Mouse (Mus musculus) adrenal gland, postnatal 4 days (tissue): ENCODE data around the gene Cdkal1. TPM values are rescaled to one million over a fixed set of nuclear protein-coding genes. Genes with fewer than 3 reads are reported as not detected.

ENCODE experiments used
- DNase-seq, 2 experiments: peaks; one replicate each; pipeline ENCODE4 v3.0.0; 2021 to 2022; ENCODE audit warnings: low spot score in 2 of 2, mixed read lengths in 2 of 2
- total RNA-seq, 2 experiments: library from RNA; stranded (reverse); gene quantifications; 2 replicates each; pipeline ENCODE4 v1.2.3; 2021

Cdkal1 gene
- total RNA-seq, 2 experiments from 2014 or later, result 31.9 to 34.3 TPM

DNA sequence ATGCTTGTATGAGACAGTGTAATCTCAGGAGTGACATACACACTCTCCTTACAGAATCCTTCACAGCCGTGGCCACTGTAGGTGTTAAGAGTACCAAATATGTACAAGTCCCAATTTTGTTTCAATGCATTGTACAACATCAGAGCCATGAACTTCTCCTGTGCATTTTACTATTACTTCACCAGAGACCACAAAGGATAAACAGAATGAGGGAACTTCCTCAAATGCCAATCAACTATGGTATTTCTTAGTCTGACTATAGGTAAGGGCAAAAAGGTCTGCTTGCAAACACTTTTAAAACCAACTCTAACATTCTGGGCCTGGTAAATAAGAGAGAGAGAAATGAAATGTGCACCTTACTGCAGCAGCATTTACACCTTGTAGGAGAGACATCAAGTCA lies 87.4 kb downstream of the Cdkal1 start:
- no peak for DNase-seq

- DNase-seq, result no peak
Observed at GRCm38 (mm10) chr13:29767587-29767986, 87.9 kb downstream of the Cdkal1 start.

DNA sequence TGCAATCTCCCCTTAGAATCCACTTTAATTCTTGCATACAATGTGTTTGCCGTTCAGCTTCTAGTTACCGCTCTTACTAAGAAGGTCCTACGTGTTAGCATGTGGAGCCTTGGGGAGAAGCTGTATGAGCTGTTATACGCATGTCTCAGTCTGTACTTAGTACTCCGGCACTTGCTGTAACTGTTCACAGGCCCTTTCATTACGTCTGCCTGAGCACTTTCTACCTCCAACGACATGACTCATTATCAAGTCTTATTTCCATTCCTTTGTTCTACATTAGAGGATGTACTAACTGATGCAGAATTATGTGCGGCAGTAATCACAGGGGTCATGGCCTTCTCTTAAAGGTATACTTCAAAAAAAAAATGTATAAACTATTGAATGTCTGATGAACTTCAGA lies 89.1 kb downstream of the Cdkal1 start:
- DNase-seq, result no peak

GRCm38 (mm10) chr13:29765296-29765695 lies 90.2 kb downstream of the Cdkal1 start:
- no peak for DNase-seq

DNA sequence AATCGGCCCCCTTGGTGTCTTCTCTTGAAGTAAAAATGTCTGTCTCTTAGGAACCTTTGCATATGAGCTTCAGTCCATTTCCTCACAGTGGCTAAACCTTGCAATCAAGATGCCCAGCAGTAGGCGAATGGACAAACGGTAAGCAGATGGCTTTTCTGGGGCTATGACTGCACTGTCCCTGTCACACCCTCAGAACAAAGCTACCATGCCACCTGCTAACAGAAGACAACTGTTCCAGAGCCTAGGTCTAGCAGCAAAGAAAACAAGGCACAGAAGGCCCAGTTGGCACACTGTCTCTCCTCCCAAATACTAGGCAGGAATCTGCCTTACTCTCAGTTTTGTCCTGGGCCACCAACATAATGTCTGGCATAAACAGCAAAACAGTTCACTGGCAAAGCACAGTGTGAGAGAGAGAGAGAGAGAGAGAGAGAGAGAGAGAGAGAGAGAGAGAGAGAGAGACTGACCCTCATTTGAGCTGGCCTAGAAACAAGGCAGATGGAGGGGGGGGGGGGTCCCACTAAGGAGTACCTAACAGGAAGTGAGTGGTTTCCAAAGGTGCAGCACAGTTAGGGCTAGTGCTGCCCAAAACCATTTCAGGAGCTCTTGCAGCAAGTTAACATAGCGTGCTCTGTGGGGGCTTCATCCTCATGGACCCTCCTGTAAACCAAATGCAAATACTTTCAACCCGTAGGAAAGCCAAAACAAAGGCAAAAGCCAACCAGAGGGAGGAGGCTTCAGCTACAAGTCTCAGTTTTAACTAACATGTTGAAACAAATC lies 95.6 kb downstream of the Cdkal1 start:
- DNase-seq, result no peak

- no peak for DNase-seq
Observed at GRCm38 (mm10) chr13:29756052-29756451, 99.4 kb downstream of the Cdkal1 start.

DNA sequence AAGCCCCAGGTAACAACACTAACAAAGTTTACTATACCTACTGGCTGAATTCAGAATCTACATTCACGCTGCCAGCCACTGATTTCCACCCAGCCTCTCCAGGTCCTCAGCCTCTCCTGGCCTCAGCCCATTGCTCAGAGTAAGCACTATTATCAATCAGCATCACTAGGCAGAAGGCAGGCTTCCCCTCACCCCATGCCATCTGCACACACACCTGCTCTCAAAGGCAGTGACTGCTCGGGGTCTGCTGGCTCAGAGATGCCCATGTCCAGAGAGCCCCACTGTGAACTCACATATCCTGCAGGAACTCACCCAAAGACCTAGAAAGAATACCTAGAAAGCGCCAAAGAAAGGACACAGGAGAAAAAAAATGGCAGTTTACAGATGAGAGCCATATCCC lies 102.2 kb downstream of the Cdkal1 start:
- DNase-seq, result no peak

GRCm38 (mm10) chr13:29752061-29752460 lies 103.4 kb downstream of the Cdkal1 start:
- no peak for DNase-seq

GRCm38 (mm10) chr13:29751201-29751600 lies 104.3 kb downstream of the Cdkal1 start:
- DNase-seq, result no peak

GRCm38 (mm10) chr13:29747347-29747647 lies 108.2 kb downstream of the Cdkal1 start:
- no peak for DNase-seq

GRCm38 (mm10) chr13:29746501-29747346 lies 108.8 kb downstream of the Cdkal1 start:
- no peak for DNase-seq

DNA sequence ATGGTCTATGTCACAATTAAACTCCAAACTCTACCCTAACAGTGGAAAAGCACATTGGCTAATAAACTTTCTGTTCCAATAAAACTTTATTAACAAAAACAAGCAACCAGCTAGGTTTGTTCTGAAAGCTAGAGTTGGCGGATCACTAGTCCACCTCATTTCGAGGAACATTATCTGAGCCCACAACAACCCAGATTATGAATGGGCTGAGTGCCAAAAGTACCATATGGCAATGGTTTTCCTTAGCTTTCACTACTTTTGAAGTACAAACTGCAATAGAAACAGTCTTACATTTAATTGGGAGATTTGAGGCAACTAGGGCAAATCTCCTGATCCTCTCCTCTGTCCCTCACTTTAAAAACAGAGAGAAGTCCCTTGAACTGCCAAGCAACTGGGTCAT lies 110.4 kb downstream of the Cdkal1 start:
- no peak for DNase-seq

DNA sequence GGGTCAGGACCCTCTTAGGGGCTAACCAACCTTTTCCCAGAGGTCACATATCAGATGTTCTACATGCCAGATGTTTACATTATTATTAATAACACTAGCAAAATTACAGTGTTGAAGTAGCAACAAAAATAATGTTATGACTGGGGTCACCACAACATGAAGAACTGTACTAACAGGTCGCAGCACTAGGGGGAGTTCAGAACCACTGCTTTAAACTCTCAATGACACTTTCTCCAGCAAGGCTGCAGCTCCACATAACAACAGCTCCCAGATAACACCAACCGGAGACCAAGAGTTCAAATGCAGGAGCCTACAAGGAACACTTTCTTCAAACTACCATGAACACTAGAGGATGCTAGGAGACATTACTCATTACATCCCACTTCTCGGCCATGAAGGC lies 111.3 kb downstream of the Cdkal1 start:
- no peak for DNase-seq

DNA sequence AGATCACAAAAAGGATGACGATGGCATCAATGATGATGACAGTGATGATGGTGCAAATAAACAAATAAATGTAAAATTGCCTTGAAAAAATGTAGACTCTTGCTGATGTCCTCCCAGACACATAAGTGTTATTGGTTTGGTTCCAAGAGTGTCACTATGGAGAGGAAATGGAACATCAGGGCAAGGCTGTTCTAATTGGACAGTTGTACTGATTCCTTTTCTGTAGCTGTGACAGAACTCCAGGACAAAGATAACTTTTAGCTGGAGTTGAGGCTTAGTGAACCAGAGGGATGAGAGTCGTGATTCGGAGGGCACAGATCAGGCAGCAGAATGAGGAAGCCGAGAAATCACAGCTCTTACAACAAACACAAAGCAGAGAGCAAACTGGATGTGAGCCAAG lies 111.7 kb downstream of the Cdkal1 start:
- no peak for DNase-seq

- DNase-seq, result no peak
Observed at GRCm38 (mm10) chr13:29737675-29738461, 117.6 kb downstream of the Cdkal1 start.

GRCm38 (mm10) chr13:29734496-29734895 lies 121.0 kb downstream of the Cdkal1 start:
- no peak for DNase-seq

- no peak for DNase-seq
Observed at GRCm38 (mm10) chr13:29726154-29726825, 129.2 kb downstream of the Cdkal1 start.

DNA sequence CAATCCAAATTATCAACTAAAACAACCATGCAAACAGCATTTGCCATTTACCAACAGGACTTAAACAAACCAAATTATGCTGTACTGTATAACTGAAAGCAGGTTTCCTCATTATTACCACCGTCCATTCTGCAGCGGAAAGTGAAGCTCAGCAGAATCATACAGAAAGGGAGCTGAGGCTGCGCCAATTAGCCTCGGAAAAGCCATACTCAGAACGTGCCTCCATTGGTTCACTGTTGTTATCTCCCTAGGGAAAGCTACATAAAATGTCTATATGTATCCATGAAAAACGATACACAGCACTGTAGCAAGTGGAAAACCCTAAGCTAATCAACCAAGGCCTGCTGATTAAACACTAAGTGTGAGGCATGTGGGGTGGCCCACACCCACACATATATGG lies 130.6 kb downstream of the Cdkal1 start:
- DNase-seq, result no peak

DNA sequence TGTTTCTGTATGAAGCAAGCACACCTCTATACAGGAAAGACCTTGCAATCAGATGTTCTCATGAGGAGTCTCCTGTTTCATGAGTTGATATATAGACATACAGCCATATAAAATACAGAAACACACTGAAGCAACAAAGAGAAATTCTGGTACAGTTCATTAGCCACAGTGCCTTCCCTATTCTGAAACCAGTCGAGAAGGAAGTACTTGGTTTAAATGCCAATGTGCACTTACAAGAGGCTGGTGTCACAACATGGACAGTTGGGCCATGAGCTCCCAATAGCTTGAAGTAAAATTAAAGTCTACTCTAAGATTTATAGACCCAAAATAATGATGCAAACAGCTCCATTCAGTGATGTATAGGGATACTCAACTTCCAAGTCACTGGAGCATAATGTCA lies 132.3 kb downstream of the Cdkal1 start:
- DNase-seq, result no peak

DNA sequence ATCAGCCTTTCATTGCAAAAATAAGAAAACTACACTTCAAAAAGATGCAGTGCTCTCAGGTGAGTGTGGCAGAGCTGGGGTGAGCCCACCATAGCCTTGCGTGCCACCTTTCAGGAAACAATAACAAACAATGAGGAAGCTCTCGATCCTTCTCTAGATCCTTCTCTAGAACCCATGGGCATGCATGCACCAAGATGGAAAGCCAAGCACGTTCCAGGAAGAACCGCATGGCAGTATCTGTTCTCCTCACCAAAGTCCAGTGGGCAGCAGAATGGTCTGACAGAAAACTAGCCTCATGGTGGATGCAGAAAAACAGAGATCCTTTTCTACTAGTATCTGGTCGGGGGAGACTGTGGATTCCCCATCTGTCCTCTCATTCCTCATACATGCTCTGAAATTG lies 134.3 kb downstream of the Cdkal1 start:
- no peak for DNase-seq

DNA sequence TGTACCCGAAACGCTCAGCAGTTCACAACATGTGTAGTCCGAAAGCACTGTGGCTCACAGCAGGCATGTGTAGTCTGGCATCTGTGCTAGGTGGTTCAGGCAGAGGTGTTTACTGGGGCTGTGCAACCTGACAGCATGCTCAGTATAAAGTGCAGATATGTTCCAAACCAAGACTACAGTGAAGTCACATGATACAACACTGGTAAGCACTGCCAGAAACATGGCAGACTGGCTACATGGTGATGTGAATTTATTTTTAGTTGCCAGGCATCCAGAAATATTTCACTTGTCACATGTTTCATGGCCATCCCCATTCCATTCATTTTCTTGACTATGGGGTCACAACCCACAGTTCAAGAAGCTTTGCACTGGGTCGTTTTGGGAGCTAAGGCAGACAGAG lies 138.9 kb downstream of the Cdkal1 start:
- no peak for DNase-seq
